Mouse (Mus musculus) heart, embryonic 14.5 days (tissue): ENCODE results near the gene Cd3eap. TPM values are rescaled to one million over a fixed set of nuclear protein-coding genes. Genes with fewer than 3 reads are reported as not detected.

ENCODE experiments used
- ATAC-seq: fragments of 200-750 bp; cut with Nextera tagmentation; 2 replicates; pipeline ENCODE4 v1.8.0; 2017; ENCODE audit warnings: low read depth, moderate TSS enrichment; ENCODE audit not compliant: insufficient number of reproducible peaks, insufficient read depth, low FRiP score
- H3K27ac ChIP-seq, 2 experiments: fragments of 200-500 bp in 1 of 2; fragments of 300-500 bp in 1 of 2; sonication (generic) in 1 of 2; replicated peaks in 1 of 2; 2 replicates each; pipeline ENCODE4 v1.5.1; 2012 to 2014; ENCODE audit warnings: low read depth in 2 of 2, low read length in 2 of 2, control low read depth in 1 of 2, mild to moderate bottlenecking in 1 of 2, mixed read lengths in 1 of 2; ENCODE audit not compliant: control insufficient read depth in 1 of 2, insufficient read depth in 1 of 2
- H3K27me3 ChIP-seq: fragments of 300-500 bp; sonication (generic); 2 replicates; pipeline ENCODE4 v1.6.1; 2014; ENCODE audit warnings: mild to moderate bottlenecking, low read length, control low read depth; ENCODE audit not compliant: control insufficient read depth, insufficient read depth
- H3K36me3 ChIP-seq: fragments of 300-500 bp; sonication (generic); 2 replicates; pipeline ENCODE4 v1.6.1; 2014; ENCODE audit warnings: mild to moderate bottlenecking, control low read depth, low read length, mixed read lengths; ENCODE audit not compliant: control insufficient read depth, insufficient read depth
- H3K4me1 ChIP-seq, 2 experiments: fragments of 200-500 bp in 1 of 2; fragments of 300-500 bp in 1 of 2; sonication (generic) in 1 of 2; 2 replicates each; pipeline ENCODE4 v1.6.1; 2012 to 2014; ENCODE audit warnings: low read length in 2 of 2, control low read depth in 1 of 2, mixed read lengths in 1 of 2; ENCODE audit not compliant: control insufficient read depth in 2 of 2, insufficient read depth in 2 of 2
- H3K4me2 ChIP-seq: fragments of 300-500 bp; sonication (generic); 2 replicates; pipeline ENCODE4 v1.6.1; 2014; ENCODE audit warnings: mild to moderate bottlenecking, low read length
- H3K4me3 ChIP-seq, 2 experiments: fragments of 200-500 bp in 1 of 2; fragments of 300-500 bp in 1 of 2; sonication (generic) in 1 of 2; 2 replicates each; pipeline ENCODE4 v1.5.1; 2012 to 2014; ENCODE audit warnings: low read length in 2 of 2, mild to moderate bottlenecking in 2 of 2, control low read depth in 1 of 2, low read depth in 1 of 2, moderate library complexity in 1 of 2; ENCODE audit not compliant: control insufficient read depth in 1 of 2, insufficient read depth in 1 of 2
- H3K9ac ChIP-seq: fragments of 300-500 bp; sonication (generic); 2 replicates; pipeline ENCODE4 v1.6.1; 2014; ENCODE audit warnings: mild to moderate bottlenecking, low read length
- H3K9me3 ChIP-seq: fragments of 300-500 bp; sonication (generic); 2 replicates; pipeline ENCODE4 v1.6.1; 2016; ENCODE audit warnings: low read length, control low read depth; ENCODE audit not compliant: control insufficient read depth
- WGBS: fragments of 180-500 bp; shearing (Covaris S2); extraction: QIAGEN DNeasy Blood & Tissue Kit; methylation state at CpG from one replicate; pipeline ENCODE4 v1.1.7; 2014; 5-methylcytosine and 5-hydroxymethylcytosine counted together
- polyA plus RNA-seq: library from polyadenylated mRNA; unstranded; fragments of >200 nt; fragmentation: Nextera tagmentation; extraction: Ambion mirVana; gene quantifications from 2 replicates; pipeline ENCODE4 v1.2.1, GENCODE M21; 2014

The Cd3eap gene
- 12.7 and 15.7 TPM in 2 replicates for polyA plus RNA-seq

DNA sequence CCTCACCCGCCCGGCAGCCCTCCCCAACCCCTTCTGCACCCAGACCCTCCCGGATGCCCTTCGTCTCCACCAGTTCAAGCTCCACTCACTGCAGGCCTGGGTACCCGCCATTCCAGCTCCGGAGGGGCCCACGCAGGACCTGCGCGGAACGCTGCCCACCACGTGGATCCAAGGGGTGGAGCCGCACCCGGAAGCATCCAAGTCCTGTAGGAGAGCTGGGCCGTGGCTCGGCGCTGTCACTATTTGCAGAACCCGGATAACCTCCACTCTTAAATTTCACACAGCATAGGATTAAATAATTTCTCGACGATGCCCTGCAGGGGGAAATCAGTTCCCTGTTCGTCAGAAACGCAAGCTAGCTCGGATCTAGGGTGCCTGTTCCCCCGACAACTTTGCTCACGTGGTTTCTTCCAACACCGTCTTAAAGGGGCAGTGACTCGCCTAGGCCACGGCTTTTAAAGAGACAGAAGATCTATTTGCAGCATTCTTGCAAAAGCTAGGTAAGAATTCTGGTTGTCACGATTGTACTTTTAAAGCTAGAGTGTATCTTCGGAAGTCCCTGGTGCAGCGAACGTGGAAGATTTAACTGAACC is at the start of gene Cd3eap, which contains the start of gene Ppp1r13l:
Gene Cd3eap, minus strand, starts transcription at position 185 of the 593 bp plus-strand sequence.
Gene Ppp1r13l, plus strand, starts transcription at position 451 of the 593 bp plus-strand sequence.
- 1% methylated on average over 31 of the region's 31 CpGs for WGBS
- H3K9me3 ChIP-seq, result no peaks in the 10 kb centered on the region
- H3K4me1 ChIP-seq, result peaks cover 24 to 43% of the 10 kb centered on the region in 2 experiments
- H3K9ac ChIP-seq, result peak within 1 kb of the TSS; percentile 74
- H3K27me3 ChIP-seq, result no peaks in the 10 kb centered on the region
- ATAC-seq, result no peak; the same call in 1 of the 2 replicates
- peak within 1 kb of the TSS; percentile 55 to 92 for H3K27ac ChIP-seq
- peak within 1 kb of the TSS; percentile 56 to 65 for H3K4me3 ChIP-seq
- peaks cover 33% of the 10 kb centered on the region for H3K36me3 ChIP-seq
- peak within 1 kb of the TSS; percentile 80 for H3K4me2 ChIP-seq

DNA sequence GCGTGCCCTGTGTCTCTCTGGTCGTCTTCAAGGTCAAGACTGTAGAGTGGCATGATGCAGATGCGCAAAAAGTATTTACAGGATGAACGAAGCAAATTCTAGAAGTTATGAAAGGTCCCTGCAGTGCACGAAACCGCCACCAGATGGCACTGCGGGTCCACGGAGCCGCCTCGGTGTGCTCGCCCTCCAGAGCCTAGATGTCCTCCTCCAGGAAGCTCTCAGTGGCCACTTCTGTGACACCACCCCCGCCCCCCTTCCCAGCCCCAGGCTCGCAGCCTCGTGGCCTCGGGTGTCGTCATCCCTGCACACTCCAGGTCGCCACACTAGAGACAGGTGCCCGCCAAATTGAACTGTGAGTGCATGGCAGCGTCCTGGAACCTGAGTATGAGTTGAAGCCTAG is 46.1 kb upstream of the Cd3eap start:
- WGBS, result 4% methylated on average over 19 of the region's 19 CpGs
- Histone ChIP-seq H3K36me3 (no peaks in the 10 kb centered on the region), H3K27ac (no peak overlapping the region), H3K9me3 (peaks cover 5% of the 10 kb centered on the region; the same call in 1 of the 2 replicates), H3K4me3 (no peak overlapping the region), H3K4me2 (peak overlapping the region; percentile 44), H3K4me1 (peaks cover 10 to 13% of the 10 kb centered on the region in 2 experiments), H3K9ac (no peak overlapping the region), H3K27me3 (peaks cover 35% of the 10 kb centered on the region)
- no peak for ATAC-seq

DNA sequence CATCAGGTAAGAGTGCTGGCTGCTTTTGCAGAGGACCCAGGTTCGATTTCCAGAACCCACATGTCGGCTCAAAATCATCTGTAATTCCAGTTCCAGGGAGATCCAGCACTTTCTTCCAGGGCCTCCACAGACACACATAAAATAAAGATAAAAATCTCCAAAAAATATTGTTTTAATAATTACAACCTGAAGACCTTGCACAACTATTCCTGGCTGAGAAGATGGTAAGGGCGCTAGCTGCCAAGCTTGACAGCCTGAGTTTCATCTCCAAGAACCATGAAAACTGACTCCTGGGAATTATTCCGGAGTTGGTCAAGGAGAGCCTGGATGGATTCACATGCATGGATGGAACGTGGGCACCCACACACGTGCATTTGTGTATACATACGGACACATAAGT is 45.2 kb upstream of the Cd3eap start, which contains the start of gene Ckm:
Gene Ckm, plus strand, starts transcription at position 301 of the 400 bp plus-strand sequence.
- Histone ChIP-seq H3K4me2 (peak within 1 kb of the TSS; percentile 96), H3K9me3 (peaks cover 5% of the 10 kb centered on the region; the same call in 1 of the 2 replicates), H3K9ac (peak within 1 kb of the TSS; percentile 69), H3K4me3 (peak within 1 kb of the TSS; percentile 57 to 59), H3K27ac (no peak within 1 kb of the TSS), H3K27me3 (peaks cover 39% of the 10 kb centered on the region), H3K4me1 (peaks cover 4 to 11% of the 10 kb centered on the region in 2 experiments), H3K36me3 (no peaks in the 10 kb centered on the region)
- ATAC-seq, result no peak
- WGBS, result 47% methylated on average over 7 of the region's 7 CpGs

DNA sequence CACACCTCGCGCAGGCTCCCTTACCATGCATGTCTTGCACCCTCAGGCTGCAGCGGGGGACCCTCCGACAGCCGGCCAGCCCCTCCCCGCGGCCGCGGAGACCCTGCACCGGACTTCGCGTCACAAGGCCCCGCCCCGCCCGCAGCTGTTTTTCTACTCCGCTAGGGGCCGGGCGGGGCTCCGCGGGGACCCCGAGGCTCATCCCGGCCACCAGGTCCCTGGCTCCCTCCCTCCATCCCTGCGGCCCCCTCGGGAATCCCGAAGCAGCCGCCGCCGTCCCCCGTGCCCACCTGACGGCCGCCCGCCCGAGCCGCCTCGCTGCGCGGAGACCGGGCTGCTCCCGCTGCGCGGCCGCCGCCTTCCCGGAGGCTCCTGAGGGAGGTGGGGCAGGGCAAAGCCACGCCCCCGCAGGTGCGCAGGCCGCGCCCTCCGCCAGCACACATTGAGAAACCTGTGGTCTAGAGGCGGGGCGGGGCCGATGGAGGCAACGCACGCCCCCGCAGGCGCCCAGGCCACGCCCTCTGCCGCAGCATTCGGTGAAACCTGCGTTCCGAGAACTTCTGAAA is 44.5 kb upstream of the Cd3eap start, which contains the start of gene Klc3:
Gene Klc3, minus strand, starts transcription at position 374 of the 566 bp plus-strand sequence.
- Histone ChIP-seq H3K36me3 (no peaks in the 10 kb centered on the region), H3K4me3 (peak within 1 kb of the TSS; percentile 57 to 59), H3K4me1 (peaks cover 0 to 7% of the 10 kb centered on the region in 2 experiments; a peak in 3 of 4 replicates), H3K27me3 (peaks cover 39% of the 10 kb centered on the region), H3K4me2 (peak within 1 kb of the TSS; percentile 96), H3K27ac (no peak within 1 kb of the TSS), H3K9me3 (peaks cover 5% of the 10 kb centered on the region; the same call in 1 of the 2 replicates), H3K9ac (peak within 1 kb of the TSS; percentile 69)
- peak; percentile 54 for ATAC-seq
- WGBS, result under 1% methylated on average over 60 of the region's 62 CpGs

DNA sequence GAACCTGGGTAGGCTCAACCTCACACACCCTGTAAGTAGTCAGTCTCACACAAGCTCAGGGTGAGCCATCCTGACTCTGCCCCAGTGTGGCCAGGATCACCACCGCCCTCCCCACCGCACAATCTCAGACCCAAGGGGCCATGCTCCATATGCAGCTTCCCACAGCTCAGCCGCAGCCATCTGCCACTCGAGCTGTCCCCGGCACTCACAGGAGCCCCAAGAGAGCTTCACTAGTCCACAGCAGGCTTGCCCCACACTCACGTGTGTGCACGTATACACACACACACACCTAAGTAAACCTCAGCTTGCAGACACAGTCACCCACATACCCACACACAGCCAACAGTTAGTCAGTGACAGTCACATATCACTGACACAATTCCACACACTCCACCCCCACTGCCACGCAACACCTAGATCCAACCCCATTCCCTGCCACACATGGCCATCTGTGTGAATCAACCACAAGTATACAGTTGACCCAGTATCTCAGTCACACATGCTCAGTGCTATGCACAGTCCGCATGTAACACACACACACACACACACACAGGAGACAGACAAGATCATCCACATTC is 43.3 kb upstream of the Cd3eap start:
- Histone ChIP-seq H3K4me1 (peaks cover 0 to 7% of the 10 kb centered on the region in 2 experiments; a peak in 3 of 4 replicates), H3K27ac (no peak overlapping the region), H3K27me3 (peaks cover 39% of the 10 kb centered on the region), H3K9me3 (peaks cover 5% of the 10 kb centered on the region; the same call in 1 of the 2 replicates), H3K9ac (no peak overlapping the region), H3K4me3 (no peak overlapping the region), H3K36me3 (no peaks in the 10 kb centered on the region), H3K4me2 (no peak overlapping the region)
- WGBS, result 78% methylated on average over 9 of the region's 9 CpGs
- ATAC-seq, result no peak

DNA sequence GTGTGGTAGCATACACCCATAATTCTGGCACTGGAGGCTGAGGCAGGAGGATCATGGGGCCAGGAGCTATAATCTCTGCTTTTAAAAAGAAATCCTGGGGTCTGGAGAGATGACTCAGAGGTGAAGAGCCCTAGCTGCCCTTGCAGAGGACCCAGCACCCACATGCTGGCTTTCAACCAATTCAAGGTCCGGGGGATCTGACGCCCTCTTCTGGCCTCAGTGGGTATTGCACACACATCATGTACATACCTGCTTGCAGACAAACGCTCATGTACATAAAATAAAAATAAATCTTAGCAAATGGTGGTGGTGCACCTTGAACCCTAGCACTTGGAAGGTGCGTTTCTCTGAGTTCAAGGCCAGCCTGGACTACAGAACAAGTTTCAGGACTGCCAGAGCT is 41.7 kb upstream of the Cd3eap start:
- no peak overlapping the region for H3K4me3 ChIP-seq
- no peaks in the 10 kb centered on the region for H3K36me3 ChIP-seq
- no peak overlapping the region for H3K4me2 ChIP-seq
- WGBS, result 79% methylated on average over 4 of the region's 4 CpGs
- peaks cover 5% of the 10 kb centered on the region; the same call in 1 of the 2 replicates for H3K9me3 ChIP-seq
- H3K9ac ChIP-seq, result no peak overlapping the region
- ATAC-seq, result no peak
- no peak overlapping the region for H3K27ac ChIP-seq
- peaks cover 39% of the 10 kb centered on the region for H3K27me3 ChIP-seq
- peaks cover 0 to 7% of the 10 kb centered on the region in 2 experiments; a peak in 3 of 4 replicates for H3K4me1 ChIP-seq

DNA sequence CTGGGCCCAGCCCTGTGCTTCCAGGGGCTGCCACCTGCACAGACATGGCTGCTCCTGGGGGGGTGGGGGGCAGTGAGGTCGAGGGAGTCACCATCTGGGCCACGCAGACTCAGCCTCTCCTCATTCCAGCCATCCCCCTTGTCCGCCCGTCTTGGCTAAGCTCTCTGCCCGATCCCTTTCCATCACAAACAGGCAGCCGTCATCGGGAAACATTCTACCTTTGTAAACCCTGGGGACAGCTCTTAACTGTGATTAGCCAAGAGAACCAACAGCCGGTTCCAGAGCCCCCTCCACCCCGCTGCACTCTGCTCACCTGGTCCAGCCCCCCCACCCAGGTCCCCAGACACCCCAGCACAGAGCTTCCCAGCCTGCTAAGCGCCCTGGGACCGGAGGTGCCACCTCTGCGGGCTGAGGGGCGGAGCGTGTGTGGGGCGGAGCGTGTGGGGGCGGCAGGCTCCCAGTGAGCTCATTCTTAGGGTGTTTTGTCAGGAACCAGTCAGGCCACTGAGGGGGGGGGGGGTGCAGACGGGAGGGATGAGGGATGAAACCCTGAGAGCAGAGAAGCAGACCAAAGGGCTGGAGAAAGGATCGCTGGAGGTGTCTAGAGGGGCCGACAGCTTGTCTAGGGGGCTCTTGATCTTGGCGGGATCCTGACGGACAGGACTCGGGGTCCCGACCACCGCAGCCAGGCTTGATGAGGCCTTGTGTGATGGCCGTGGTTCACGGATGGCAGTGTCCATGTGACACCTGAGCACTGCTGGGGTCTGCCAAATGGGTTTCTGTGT is 40.4 kb upstream of the Cd3eap start:
- WGBS, result 2% methylated on average over 26 of the region's 27 CpGs
- peaks cover 34% of the 10 kb centered on the region for H3K27me3 ChIP-seq

More for the DNA sequence above, 40.4 kb upstream of the Cd3eap start:
- H3K4me1 ChIP-seq, result peaks cover 0 to 4% of the 10 kb centered on the region in 2 experiments; a peak in 2 of 4 replicates
- peak overlapping the region; percentile 28 to 43 for H3K4me3 ChIP-seq
- peak overlapping the region; percentile 67 for H3K9ac ChIP-seq
- no peak overlapping the region for H3K27ac ChIP-seq
- H3K4me2 ChIP-seq, result peak overlapping the region; percentile 73
- H3K36me3 ChIP-seq, result peaks cover 12% of the 10 kb centered on the region
- ATAC-seq, result no peak
- H3K9me3 ChIP-seq, result peaks cover 5% of the 10 kb centered on the region; the same call in 1 of the 2 replicates
